Mouse (Mus musculus) heart, postnatal 0 days (tissue): ENCODE measurements at regions not wholly inside any gene's neighbourhood (a gene's known extent, or its start where the extent isn't known, plus 50 kb on each side); places are given as distances from the start of the nearest gene placed in this dataset.

Source experiments
- CTCF ChIP-seq: IDR thresholded peaks from 2 replicates; pipeline ENCODE4 v1.5.1; 2016; ENCODE audit warnings: antibody characterized with exemption, control low read depth, low read depth
- EP300 ChIP-seq: IDR thresholded peaks from 2 replicates; pipeline ENCODE4 v1.6.1; 2016; ENCODE audit warnings: antibody characterized with exemption, low read depth

- TF ChIP-seq CTCF (no peak), EP300 (no peak)
Observed at GRCm38 (mm10) chr7:79531142-79531541, 65.0 kb upstream of the Polg start.
